Mouse (Mus musculus) kidney, postnatal 0 days (tissue): ENCODE measurements around the gene Eps8l1. TPM values are rescaled to one million over a fixed set of nuclear protein-coding genes. Genes with fewer than 3 reads are reported as not detected.

Experiments
- ATAC-seq: fragments of 200-750 bp; cut with Nextera tagmentation; replicated peaks from 2 replicates; pipeline ENCODE4 v1.8.0; 2017; ENCODE audit warnings: low read depth, moderate number of reproducible peaks, moderate TSS enrichment, moderate library complexity; ENCODE audit not compliant: low FRiP score
- DNase-seq: peaks from one replicate; pipeline ENCODE4 v3.0.0-alpha.2; 2016; ENCODE audit warnings: low spot score
- H3K27ac ChIP-seq: fragments of 300-500 bp; sonication (generic); 2 replicates; pipeline ENCODE4 v1.5.1; 2014; ENCODE audit warnings: mild to moderate bottlenecking
- H3K27me3 ChIP-seq: fragments of 300-500 bp; sonication (generic); 2 replicates; pipeline ENCODE4 v1.6.1; 2014; ENCODE audit warnings: low read length, mixed read lengths; ENCODE audit not compliant: insufficient read depth
- H3K36me3 ChIP-seq: fragments of 300-500 bp; sonication (generic); 2 replicates; pipeline ENCODE4 v1.6.1; 2014; ENCODE audit warnings: low read length, mixed read lengths; ENCODE audit not compliant: insufficient read depth
- H3K4me1 ChIP-seq: fragments of 300-500 bp; sonication (generic); replicated peaks from 2 replicates; pipeline ENCODE4 v1.6.1; 2014; ENCODE audit warnings: antibody characterized with exemption, low read length, mixed read lengths; ENCODE audit not compliant: insufficient read depth
- H3K4me2 ChIP-seq: fragments of 300-500 bp; sonication (generic); 2 replicates; pipeline ENCODE4 v1.6.1; 2014; ENCODE audit warnings: mild to moderate bottlenecking, low read length, moderate library complexity, mixed read lengths
- H3K4me3 ChIP-seq: fragments of 300-500 bp; sonication (generic); replicated peaks from 2 replicates; pipeline ENCODE4 v1.5.1; 2014; ENCODE audit warnings: low read depth, low read length
- H3K9ac ChIP-seq: fragments of 300-500 bp; sonication (generic); 2 replicates; pipeline ENCODE4 v1.6.1; 2014; ENCODE audit warnings: low read depth, low read length
- H3K9me3 ChIP-seq: fragments of 300-500 bp; sonication (generic); replicated peaks from 2 replicates; pipeline ENCODE4 v1.6.1; 2016; ENCODE audit warnings: low read length, inconsistent platforms, mixed read lengths
- CTCF ChIP-seq: IDR thresholded peaks from 2 replicates; pipeline ENCODE4 v1.5.1; 2016; ENCODE audit warnings: antibody characterized with exemption, low read depth, mild to moderate bottlenecking, moderate library complexity
- WGBS: fragments of 180-500 bp; shearing (Covaris S2); extraction: QIAGEN DNeasy Blood & Tissue Kit; methylation state at CpG from one replicate; pipeline ENCODE4 v1.1.7; 2014; 5-methylcytosine and 5-hydroxymethylcytosine counted together
- polyA plus RNA-seq: library from polyadenylated mRNA; unstranded; fragments of >200 nt; fragmentation: Nextera tagmentation; extraction: Ambion mirVana; gene quantifications from 2 replicates; pipeline ENCODE4 v1.2.1, GENCODE M21; 2015

Gene Eps8l1
- polyA plus RNA-seq, 1 experiment from 2014 or later = 12.8 TPM

DNA sequence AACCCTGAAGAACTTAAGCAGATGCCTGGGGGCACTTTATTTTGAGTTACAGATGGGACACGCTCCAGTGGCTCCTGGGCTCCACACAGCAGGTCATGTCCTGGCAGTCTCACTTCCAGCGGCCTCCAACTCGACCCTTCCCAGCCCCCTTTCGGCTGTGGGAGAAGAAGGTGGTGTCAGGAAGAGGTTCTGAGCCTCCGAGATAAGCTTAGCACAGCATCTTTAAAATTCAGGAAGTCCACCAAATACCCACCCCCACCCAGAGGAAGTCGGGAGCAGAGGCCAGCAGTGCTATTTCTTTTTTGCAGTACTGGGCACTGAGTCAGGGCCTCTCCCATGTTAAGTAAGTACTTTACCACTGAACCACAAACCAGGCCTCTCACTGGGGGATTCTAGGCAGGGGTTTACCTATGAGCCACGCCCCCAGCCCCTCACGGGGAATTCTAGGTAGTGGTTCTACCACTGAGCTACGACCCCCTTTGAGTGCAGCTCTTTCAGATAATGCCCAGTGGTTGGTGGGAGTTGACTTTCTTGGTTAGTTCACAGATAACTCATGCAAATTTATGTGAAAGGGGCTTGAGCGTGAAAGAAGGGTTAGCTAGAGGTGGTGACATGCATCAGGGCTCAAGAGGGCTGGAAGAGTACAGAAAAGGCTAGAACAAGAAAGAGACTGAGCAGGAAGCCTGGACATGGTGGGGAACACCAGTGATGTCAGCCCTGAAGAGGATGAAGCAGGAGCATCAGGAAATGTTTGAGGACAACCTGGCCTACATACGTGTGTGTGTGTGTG is 44.4 kb downstream of the Eps8l1 start:
- Histone ChIP-seq H3K4me3 (no peak overlapping the region), H3K9ac (no peak overlapping the region), H3K27me3 (no peaks in the 10 kb centered on the region), H3K36me3 (no peaks in the 10 kb centered on the region), H3K27ac (peak overlapping the region; percentile 19; the same call in 1 of the 2 replicates), H3K4me2 (no peak overlapping the region), H3K4me1 (0 out of 2 replicates have a peak, but pooled peaks cover under 1% of the 10 kb centered on the region), H3K9me3 (no peaks in the 10 kb centered on the region)
- no peak for DNase-seq
- WGBS = 45% methylated on average over 11 of the region's 11 CpGs
- no peak for TF ChIP-seq CTCF
- ATAC-seq = no peak

DNA sequence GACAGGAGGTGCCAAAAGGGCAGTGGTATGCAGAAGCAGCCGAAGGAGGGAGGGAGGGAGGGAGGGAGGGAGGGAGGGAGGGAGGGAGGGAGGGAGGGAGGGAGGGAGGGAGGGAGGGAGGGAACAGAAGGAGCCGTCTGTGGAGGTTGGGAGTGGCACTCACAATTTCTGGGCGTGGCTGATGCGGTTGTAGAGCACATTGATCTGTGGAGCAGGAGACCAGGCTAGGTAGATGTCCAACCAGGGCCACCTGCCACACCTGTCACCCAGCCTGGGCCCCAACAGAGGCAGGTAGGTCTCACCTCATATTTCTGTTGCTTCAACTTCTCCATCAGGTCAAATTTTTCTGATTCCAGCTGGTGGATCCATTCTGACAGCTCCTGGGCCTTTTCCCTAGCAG is 46.7 kb downstream of the Eps8l1 start:
- no peak overlapping the region for H3K4me2 ChIP-seq
- TF ChIP-seq CTCF = no peak
- ATAC-seq = no peak
- no peak overlapping the region for H3K9ac ChIP-seq
- no peak for DNase-seq
- H3K27me3 ChIP-seq = no peaks in the 10 kb centered on the region
- no peaks in the 10 kb centered on the region for H3K4me1 ChIP-seq
- no peak overlapping the region for H3K27ac ChIP-seq
- no peak overlapping the region for H3K4me3 ChIP-seq
- H3K9me3 ChIP-seq = no peaks in the 10 kb centered on the region
- no peaks in the 10 kb centered on the region for H3K36me3 ChIP-seq
- 67% methylated on average over 3 of the region's 4 CpGs for WGBS

DNA sequence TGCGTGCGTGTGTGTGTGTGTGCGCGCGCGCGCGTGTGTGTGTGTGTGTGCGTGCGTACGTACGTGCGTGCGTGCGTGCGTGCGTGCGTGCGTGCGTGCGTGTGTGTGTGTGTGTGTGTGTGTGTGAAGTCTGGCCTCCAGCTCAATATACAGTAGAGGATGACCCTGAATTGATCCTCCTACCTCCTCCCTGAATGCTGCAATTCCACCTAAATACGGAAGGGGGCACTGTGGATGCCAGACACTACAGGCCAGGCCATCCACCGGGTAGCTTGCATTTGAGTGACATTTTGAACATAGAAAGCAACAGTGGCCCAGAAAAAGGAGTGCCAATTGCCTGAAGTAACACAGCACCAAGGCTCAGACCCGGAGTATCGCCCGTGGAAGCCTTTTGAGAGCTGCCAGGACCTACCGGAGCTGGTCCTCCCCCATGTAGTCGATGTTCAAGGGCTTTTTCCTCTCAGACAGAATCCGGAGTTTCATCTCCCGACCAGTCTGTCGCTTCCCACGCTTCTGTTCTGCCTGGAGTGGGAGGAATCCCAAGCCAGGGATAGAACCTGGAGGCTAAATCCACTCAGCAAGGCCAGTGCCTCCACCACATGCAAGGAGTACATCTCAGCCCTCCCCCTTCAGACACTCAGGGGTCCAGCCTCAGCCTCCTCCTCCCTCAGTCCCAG is 47.7 kb downstream of the Eps8l1 start:
- no peak overlapping the region for H3K4me2 ChIP-seq
- H3K4me1 ChIP-seq = no peaks in the 10 kb centered on the region
- peak; percentile 39; the same call in 1 of the 2 replicates for TF ChIP-seq CTCF
- no peak overlapping the region for H3K9ac ChIP-seq
- no peak overlapping the region for H3K27ac ChIP-seq
- no peaks in the 10 kb centered on the region for H3K36me3 ChIP-seq
- no peak overlapping the region for H3K4me3 ChIP-seq
- ATAC-seq (no peak), DNase-seq (no peak)
- 82% methylated on average over 17 of the region's 32 CpGs for WGBS
- H3K9me3 ChIP-seq = no peaks in the 10 kb centered on the region
- H3K27me3 ChIP-seq = no peaks in the 10 kb centered on the region

DNA sequence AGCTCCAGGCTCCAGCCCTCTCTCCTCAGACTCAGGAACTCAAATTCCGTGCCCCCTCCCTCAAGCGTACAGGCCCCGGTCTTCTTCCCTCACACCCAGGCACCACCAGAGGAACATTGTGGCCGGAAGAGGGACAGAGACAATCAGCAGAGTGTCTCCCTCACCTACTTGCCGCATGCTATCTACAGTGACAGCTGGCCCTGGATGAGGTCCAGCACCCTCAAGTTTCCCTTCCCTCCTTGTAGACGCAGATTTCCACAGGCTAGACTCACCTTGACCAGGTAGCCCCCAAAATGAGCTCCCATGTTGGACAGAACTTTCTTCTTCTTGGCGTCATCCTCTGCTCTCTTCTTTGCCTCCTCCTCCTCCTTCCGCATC is 48.3 kb downstream of the Eps8l1 start:
- no peaks in the 10 kb centered on the region for H3K4me1 ChIP-seq
- H3K36me3 ChIP-seq = no peaks in the 10 kb centered on the region
- H3K9ac ChIP-seq = no peak overlapping the region
- TF ChIP-seq CTCF = no peak
- no peak overlapping the region for H3K4me2 ChIP-seq
- ATAC-seq (no peak), DNase-seq (no peak)
- H3K4me3 ChIP-seq = no peak overlapping the region
- no peaks in the 10 kb centered on the region for H3K27me3 ChIP-seq
- 92% methylated on average over 8 of the region's 8 CpGs for WGBS
- no peak overlapping the region for H3K27ac ChIP-seq
- H3K9me3 ChIP-seq = no peaks in the 10 kb centered on the region

DNA sequence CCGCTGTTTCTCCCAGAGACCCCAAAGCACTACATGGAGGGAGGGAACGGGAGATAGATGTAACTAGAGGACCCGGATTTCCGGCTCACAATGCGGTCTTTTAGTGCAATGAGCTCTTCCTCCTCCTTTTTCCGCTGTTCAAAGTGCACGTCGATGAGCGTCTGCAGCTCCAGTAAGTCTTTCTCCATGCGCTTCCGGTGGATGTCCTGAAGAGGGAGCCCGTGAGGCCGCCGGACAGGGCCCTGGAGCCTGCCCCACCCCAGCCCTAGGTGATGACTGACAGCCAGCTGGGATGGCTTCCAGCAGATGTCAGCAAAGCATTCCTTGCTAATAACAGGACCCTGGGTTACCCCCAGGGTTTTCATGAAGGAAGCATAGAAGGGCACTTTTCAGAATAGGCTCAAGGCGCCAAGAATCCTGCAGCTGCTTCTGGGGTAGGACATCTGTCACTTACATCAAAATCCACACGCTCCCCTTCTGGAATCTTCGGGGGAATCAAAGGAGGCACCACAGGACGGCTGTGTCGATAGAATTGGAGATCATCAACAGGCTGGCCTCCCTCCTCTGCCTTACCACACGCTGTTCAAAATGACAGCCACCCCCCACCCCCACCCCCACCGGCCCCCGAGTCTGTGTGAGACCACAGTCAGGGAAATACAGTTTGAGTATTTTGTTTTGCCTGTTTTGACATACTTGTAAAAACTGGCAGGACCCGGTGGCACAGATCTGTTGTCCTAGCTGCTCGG is 49.6 kb downstream of the Eps8l1 start:
- Histone ChIP-seq H3K4me2 (peak overlapping the region; percentile 37; the same call in 1 of the 2 replicates), H3K4me3 (no peak overlapping the region), H3K36me3 (no peaks in the 10 kb centered on the region), H3K9me3 (no peaks in the 10 kb centered on the region), H3K4me1 (0 out of 2 replicates have a peak, but pooled peaks cover 6% of the 10 kb centered on the region), H3K9ac (no peak overlapping the region), H3K27me3 (no peaks in the 10 kb centered on the region), H3K27ac (no peak overlapping the region)
- DNase-seq (peak; percentile 89), ATAC-seq (peak; percentile 73)
- WGBS = 16% methylated on average over 24 of the region's 24 CpGs
- TF ChIP-seq CTCF = peak; percentile 85
